In the genomic region with DNA sequence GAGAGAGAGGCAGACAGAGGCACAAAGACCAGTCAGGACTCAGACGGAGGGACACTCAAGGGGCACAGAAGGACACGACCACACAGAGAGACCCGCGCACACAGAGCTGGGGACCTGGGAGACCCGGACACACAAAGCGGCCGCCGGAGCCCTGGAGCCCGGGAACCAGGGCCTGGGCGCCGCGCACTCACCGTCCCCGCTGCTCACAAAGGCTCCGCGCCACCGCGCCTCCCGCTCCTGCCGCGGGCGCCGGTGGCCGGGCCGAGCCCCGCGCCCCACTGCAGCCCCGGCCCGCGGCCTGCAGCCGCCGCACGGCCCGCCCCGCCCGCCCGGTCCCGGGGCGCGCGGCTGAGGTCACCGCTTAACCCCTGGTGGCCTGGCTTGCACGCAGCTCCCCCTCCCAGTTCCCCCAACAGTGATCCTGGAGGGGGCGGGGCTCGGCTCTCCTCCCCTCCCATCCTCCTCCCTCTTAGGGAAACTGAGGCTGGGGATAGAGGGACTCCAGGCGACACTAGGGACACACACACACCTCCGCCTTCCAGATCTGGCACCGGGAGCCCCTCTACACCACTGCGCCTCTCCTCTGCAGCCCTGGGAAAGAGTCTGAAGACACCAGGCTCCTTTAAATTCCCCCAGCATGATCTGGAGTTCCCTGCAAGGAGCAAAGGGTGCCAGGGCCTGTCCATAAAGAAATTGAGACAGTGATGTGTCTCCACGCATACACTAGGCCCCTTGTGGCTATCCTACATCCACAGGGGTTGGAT, we compare ENCODE assay signal across 8 mouse cellular contexts. TPM values are rescaled to one million over a fixed set of nuclear protein-coding genes. Genes with fewer than 3 reads are reported as not detected.
DNase-seq lines count a peak whose midpoint lies in the region; ATAC-seq and TF ChIP-seq lines count a peak whose summit lies in the region.

No protein-coding gene starts in this region.

- TF ChIP-seq POLR2A in bone marrow macrophage, adult 2 months (IDR thresholded peaks at IDR 0.05; ENCODE audit: borderline replicate concordance, low read depth, low read length): no peak

- H3K27me3 ChIP-seq in forebrain, embryonic 10.5 days (ENCODE audit: poor library complexity, severe bottlenecking): peaks cover 10% of the 10 kb centered on the region; the same call in 1 of the 2 replicates
- peaks cover 2% of the 10 kb centered on the region; the same call in 1 of the 2 replicates for H3K27me3 ChIP-seq in hindbrain, embryonic 10.5 days (ENCODE audit: insufficient read depth, poor library complexity, severe bottlenecking)
- peaks cover 49% of the 10 kb centered on the region for H3K27me3 ChIP-seq in liver, embryonic 13.5 days

- ATAC-seq in liver, embryonic 13.5 days (ENCODE audit: low read depth): no peak

- under 1% methylated on average over 50 of the region's 50 CpGs for WGBS in forebrain, embryonic 10.5 days
- under 1% methylated on average over 50 of the region's 50 CpGs for WGBS in hindbrain, embryonic 10.5 days
- 5% methylated on average over 39 of the region's 50 CpGs for WGBS in liver, embryonic 13.5 days (ENCODE audit: insufficient replicate concordance)

- H3K9me3 ChIP-seq in forebrain, embryonic 10.5 days: no peaks in the 10 kb centered on the region
- H3K9me3 ChIP-seq in hindbrain, embryonic 10.5 days: no peaks in the 10 kb centered on the region
- H3K9me3 ChIP-seq in liver, embryonic 13.5 days (replicated peaks): no peaks in the 10 kb centered on the region

- peaks cover 30% of the 10 kb centered on the region for H3K36me3 ChIP-seq in forebrain, embryonic 10.5 days (replicated peaks)
- H3K36me3 ChIP-seq in hindbrain, embryonic 10.5 days: peaks cover 32% of the 10 kb centered on the region
- no peaks in the 10 kb centered on the region for H3K36me3 ChIP-seq in liver, embryonic 13.5 days

- peak; percentile 49 to 58 for DNase-seq in left cerebral cortex, adult 2 months (ENCODE audit: extremely low spot score in 1 of 2, low spot score in 2 of 2)
- DNase-seq in left cerebral cortex, adult 8-10 months (ENCODE audit: low spot score in 2 of 2): no peak
- peak; percentile 63 for DNase-seq in forebrain, embryonic 10.5 days (ENCODE audit: extremely low spot score, low spot score)
- DNase-seq in hindbrain, embryonic 10.5 days (ENCODE audit: low spot score): peak; percentile 67
- DNase-seq in liver, embryonic 13.5 days: no peak
- DNase-seq in retina, postnatal 1 day: peak; percentile 73
- no peak for DNase-seq in urinary bladder, postnatal 4 days (ENCODE audit: low spot score in 2 of 2)

- intact Hi-C loops in left cerebral cortex, adult 2 months (cut with DNase I): no loop called here

- peak overlapping the region; percentile 92 for H3K27ac ChIP-seq in left cerebral cortex, adult 2 months
- no peak overlapping the region for H3K27ac ChIP-seq in bone marrow macrophage, adult 2 months (ENCODE audit: insufficient read depth, low read depth, low read length)
- H3K27ac ChIP-seq in forebrain, embryonic 10.5 days: peak overlapping the region; percentile 99
- H3K27ac ChIP-seq in hindbrain, embryonic 10.5 days: peak overlapping the region; percentile 99
- no peak overlapping the region for H3K27ac ChIP-seq in liver, embryonic 13.5 days

- H3K4me2 ChIP-seq in liver, embryonic 13.5 days: peak overlapping the region; percentile 55

- H3K4me1 ChIP-seq in bone marrow macrophage, adult 2 months (ENCODE audit: control insufficient read depth, insufficient read depth, low read length): no peaks in the 10 kb centered on the region
- peaks cover 57% of the 10 kb centered on the region for H3K4me1 ChIP-seq in forebrain, embryonic 10.5 days
- peaks cover 55% of the 10 kb centered on the region for H3K4me1 ChIP-seq in hindbrain, embryonic 10.5 days (replicated peaks)
- peaks cover 6% of the 10 kb centered on the region for H3K4me1 ChIP-seq in liver, embryonic 13.5 days (replicated peaks)

- no peak for TF ChIP-seq CTCF in left cerebral cortex, adult 2 months (IDR thresholded peaks at IDR 0.05)
- no peak for TF ChIP-seq CTCF in bone marrow macrophage, adult 2 months (IDR thresholded peaks at IDR 0.05; ENCODE audit: low read depth, low read length)

- peak overlapping the region; percentile 55 for H3K9ac ChIP-seq in liver, embryonic 13.5 days

- peak overlapping the region; percentile 63 for H3K4me3 ChIP-seq in left cerebral cortex, adult 2 months
- peak overlapping the region; percentile 30; the same call in 1 of the 2 replicates for H3K4me3 ChIP-seq in bone marrow macrophage, adult 2 months (ENCODE audit: insufficient read depth, low read length)
- H3K4me3 ChIP-seq in forebrain, embryonic 10.5 days: peak overlapping the region; percentile 83
- H3K4me3 ChIP-seq in hindbrain, embryonic 10.5 days: peak overlapping the region; percentile 84
- H3K4me3 ChIP-seq in liver, embryonic 13.5 days (replicated peaks): peak overlapping the region; percentile 57

RNA-seq across cellular contexts. Expression of a gene that starts 17.2 kb away (rescaled TPM):
- total RNA-seq in left cerebral cortex, adult 2 months (2021): 10 to 100 TPM; 63.2 to 71.5 TPM
- 10 to 100 TPM; 68.0 to 98.1 (median 77.8) TPM for total RNA-seq in left cerebral cortex, adult 8-10 months (2022)
- polyA plus RNA-seq in bone marrow macrophage, adult 2 months (2012; ENCODE audit: insufficient read depth, insufficient read length, missing spikeins): 71.0 and 85.4 TPM in 2 replicates
- polyA plus RNA-seq in forebrain, embryonic 10.5 days (2016; fragmentation: Nextera tagmentation; extraction: Ambion mirVana): 22.1 and 23.0 TPM in 2 replicates
- polyA plus RNA-seq in hindbrain, embryonic 10.5 days (2016; fragmentation: Nextera tagmentation; extraction: Ambion mirVana): 23.7 and 32.3 TPM in 2 replicates
- 2.6 and 2.7 TPM in 2 replicates for polyA plus RNA-seq in liver, embryonic 13.5 days (2015; fragmentation: Nextera tagmentation; extraction: Ambion mirVana)

RNA-seq across cellular contexts. Expression of a gene that starts 51.7 kb away (rescaled TPM):
- 10 to 100 TPM; 87.4 to 91.7 TPM for total RNA-seq in left cerebral cortex, adult 2 months (2021)
- 10 to 100 TPM; 82.4 to 85.0 (median 84.4) TPM for total RNA-seq in left cerebral cortex, adult 8-10 months (2022)
- polyA plus RNA-seq in bone marrow macrophage, adult 2 months (2012; ENCODE audit: insufficient read depth, insufficient read length, missing spikeins): 57.1 and 63.4 TPM in 2 replicates
- polyA plus RNA-seq in forebrain, embryonic 10.5 days (2016; fragmentation: Nextera tagmentation; extraction: Ambion mirVana): 40.8 and 44.7 TPM in 2 replicates
- polyA plus RNA-seq in hindbrain, embryonic 10.5 days (2016; fragmentation: Nextera tagmentation; extraction: Ambion mirVana): 33.9 and 37.5 TPM in 2 replicates
- polyA plus RNA-seq in liver, embryonic 13.5 days (2015; fragmentation: Nextera tagmentation; extraction: Ambion mirVana): 20.6 and 25.7 TPM in 2 replicates

Comparison
In these comparisons a context has a peak if more than half of its experiments do, and no peak if none do; other contexts are left out.
1. DNase-seq: peak in left cerebral cortex, adult 2 months (2 of 2), forebrain, embryonic 10.5 days (single experiment), hindbrain, embryonic 10.5 days (single experiment) and retina, postnatal 1 day (single experiment); none in left cerebral cortex, adult 8-10 months (0 of 2), liver, embryonic 13.5 days (single experiment) and urinary bladder, postnatal 4 days (0 of 2).
2. H3K27ac ChIP-seq: peak in left cerebral cortex, adult 2 months (single experiment), forebrain, embryonic 10.5 days (single experiment) and hindbrain, embryonic 10.5 days (single experiment); none in bone marrow macrophage, adult 2 months (single experiment) and liver, embryonic 13.5 days (single experiment).
3. H3K4me3 ChIP-seq: peak in every context shown above with its lines; median percentile 84 in hindbrain, embryonic 10.5 days; 83 in forebrain, embryonic 10.5 days; 63 in left cerebral cortex, adult 2 months; 57 in liver, embryonic 13.5 days; 30 in bone marrow macrophage, adult 2 months.